Mouse (Mus musculus): Measurements from ENCODE around the gene Ate1. TPM values are rescaled to one million over a fixed set of nuclear protein-coding genes. Genes with fewer than 3 reads are reported as not detected.

Gene Ate1
- polyA plus RNA-seq, 1 experiment, result 9.8 TPM

DNA sequence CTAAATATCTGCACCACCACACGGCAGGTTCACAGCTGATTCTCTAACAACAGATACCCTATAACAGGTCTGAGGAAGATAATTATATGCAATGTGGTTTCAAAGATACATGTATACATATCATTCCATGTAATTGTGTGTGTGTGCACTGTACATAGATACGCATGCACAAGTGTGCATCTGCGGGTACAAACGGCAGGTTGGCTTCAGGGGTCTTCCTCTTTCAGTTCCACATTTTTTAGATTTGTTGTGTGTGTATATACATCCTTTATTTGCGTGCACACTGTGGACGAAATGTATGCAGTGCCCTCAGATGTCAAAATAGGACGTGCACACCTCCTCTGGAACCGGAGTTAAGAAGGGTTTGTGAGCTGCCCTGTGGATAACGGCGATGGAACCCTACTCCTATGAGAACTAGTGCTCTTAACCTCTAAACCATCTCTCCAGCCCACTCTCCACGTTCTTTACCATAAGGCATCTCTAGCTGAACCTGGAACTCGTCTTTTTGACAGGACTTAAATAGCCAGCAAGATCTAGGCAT, 27.5 kb upstream of the Ate1 start:
- Histone ChIP-seq H3ac (ENCODE audit: control insufficient read depth, insufficient read length) (peak overlapping the region; percentile 58), H3K4me2 (ENCODE audit: low read depth) (peak overlapping the region; percentile 16), H3K79me2 (ENCODE audit: control insufficient read depth, insufficient read depth) (peaks cover 37% of the 10 kb centered on the region), H3K36me3 (ENCODE audit: control insufficient read depth, insufficient read depth) (no peaks in the 10 kb centered on the region), H3K4me3 (peak overlapping the region; percentile 71), H3K27me3 (ENCODE audit: control insufficient read depth, insufficient read depth, insufficient read length) (no peaks in the 10 kb centered on the region)
- TF ChIP-seq MAX (IDR thresholded peaks at IDR 0.05; ENCODE audit: low read depth) (no peak), E2F4 (IDR thresholded peaks at IDR 0.05; ENCODE audit: insufficient read depth) (no peak), REST (IDR thresholded peaks at IDR 0.05; ENCODE audit: insufficient read depth, insufficient read length) (no peak)

DNA sequence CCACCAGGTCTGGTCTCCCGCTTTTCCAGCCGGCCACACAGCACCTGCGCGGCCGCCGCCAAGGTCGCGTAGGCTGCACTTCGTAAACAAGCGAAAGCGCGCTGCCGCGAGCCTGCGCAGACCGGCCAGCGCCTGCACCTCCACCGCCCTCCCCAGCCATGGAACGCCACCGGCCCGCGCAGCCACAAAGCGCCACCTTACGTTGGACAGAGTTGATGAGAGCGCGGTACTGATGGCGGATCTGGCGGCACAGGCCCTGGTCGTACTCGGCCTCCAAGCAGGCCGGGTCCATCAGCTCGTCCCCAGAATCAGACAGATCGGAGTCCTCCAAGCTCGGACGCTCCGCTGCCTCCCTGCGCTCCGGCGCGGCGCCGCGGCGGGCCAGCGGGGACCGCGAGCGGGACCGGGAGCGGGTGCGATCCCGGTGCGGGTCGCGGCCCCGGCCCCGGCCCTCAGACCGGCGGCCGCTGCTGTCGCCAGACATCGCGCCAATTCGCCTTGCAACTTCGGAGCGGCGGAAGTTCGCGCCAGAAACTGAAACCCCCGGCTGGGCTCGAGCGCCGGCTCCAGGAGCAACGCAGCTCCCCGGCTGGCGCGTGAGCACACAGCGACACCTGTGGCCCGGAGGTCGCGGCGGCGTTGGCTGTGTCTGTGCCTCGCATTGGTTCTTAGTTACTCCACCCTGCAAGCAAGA, 26.8 kb upstream of the Ate1 start:
- Histone ChIP-seq H3K4me2 (ENCODE audit: low read depth) (peak overlapping the region; percentile 98), H3ac (ENCODE audit: control insufficient read depth, insufficient read length) (peak overlapping the region; percentile 58), H3K79me2 (ENCODE audit: control insufficient read depth, insufficient read depth) (peaks cover 37% of the 10 kb centered on the region), H3K36me3 (ENCODE audit: control insufficient read depth, insufficient read depth) (no peaks in the 10 kb centered on the region), H3K27me3 (ENCODE audit: control insufficient read depth, insufficient read depth, insufficient read length) (no peaks in the 10 kb centered on the region), H3K4me3 (peak overlapping the region; percentile 71)
- TF ChIP-seq USF1 (IDR thresholded peaks at IDR 0.05; ENCODE audit: low read depth) (no peak), POLR2AphosphoS2 (IDR thresholded peaks at IDR 0.05; ENCODE audit: insufficient read length, low read depth) (peak; percentile 31), E2F4 (IDR thresholded peaks at IDR 0.05; ENCODE audit: insufficient read depth) (peak; percentile 64), MAX (IDR thresholded peaks at IDR 0.05; ENCODE audit: low read depth) (no peak), TCF12 (IDR thresholded peaks at IDR 0.05; ENCODE audit: insufficient read depth, poor library complexity, severe bottlenecking) (no peak), TCF3 (IDR thresholded peaks at IDR 0.05; ENCODE audit: insufficient read length, low read depth) (peak; percentile 2), REST (IDR thresholded peaks at IDR 0.05; ENCODE audit: insufficient read depth, insufficient read length) (peak; percentile 37), SRF (IDR thresholded peaks at IDR 0.05; ENCODE audit: control insufficient read depth, insufficient read length, low read depth) (peak; percentile 67), MYOG (IDR thresholded peaks at IDR 0.05; ENCODE audit: control insufficient read depth in 1 of 3, insufficient read depth in 1 of 3, insufficient read length in 2 of 3, low read depth in 2 of 3) (peak in 2 of 3 experiments; percentile 61 to 66), POLR2A (IDR thresholded peaks at IDR 0.05; ENCODE audit: insufficient read length, low read depth) (peak; percentile 80), MYOD1 (IDR thresholded peaks at IDR 0.05; ENCODE audit: control insufficient read depth in 1 of 3, insufficient read length in 2 of 3, low read depth in 2 of 3) (peak in 2 of 3 experiments; percentile 24 to 71), CEBPB (IDR thresholded peaks at IDR 0.05; ENCODE audit: insufficient read depth, poor library complexity, severe bottlenecking) (no peak)

DNA sequence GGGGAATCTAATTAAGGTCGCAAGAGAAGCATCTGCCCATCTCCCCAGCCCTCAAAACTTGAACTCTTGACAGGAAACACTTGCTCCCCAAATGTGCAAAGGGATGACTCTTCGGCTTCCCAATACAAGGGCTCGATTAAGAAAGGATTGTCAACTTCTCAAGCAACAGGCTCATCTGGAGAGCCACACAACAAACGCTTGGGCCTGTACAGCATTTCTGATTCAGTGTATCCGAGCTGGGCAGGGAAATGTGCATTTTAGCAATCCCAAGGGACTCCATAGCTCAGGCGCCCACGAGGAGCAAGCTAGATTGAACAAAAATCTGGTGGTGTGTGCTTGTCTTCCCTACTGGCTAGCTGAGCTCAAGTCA, 26.2 kb upstream of the Ate1 start:
- TF ChIP-seq USF1 (IDR thresholded peaks at IDR 0.05; ENCODE audit: low read depth) (no peak), MAX (IDR thresholded peaks at IDR 0.05; ENCODE audit: low read depth) (no peak), CEBPB (IDR thresholded peaks at IDR 0.05; ENCODE audit: insufficient read depth, poor library complexity, severe bottlenecking) (no peak), MYOG (IDR thresholded peaks at IDR 0.05; ENCODE audit: control insufficient read depth in 1 of 3, insufficient read depth in 1 of 3, insufficient read length in 2 of 3, low read depth in 2 of 3) (no peak), REST (IDR thresholded peaks at IDR 0.05; ENCODE audit: insufficient read depth, insufficient read length) (no peak), TCF12 (IDR thresholded peaks at IDR 0.05; ENCODE audit: insufficient read depth, poor library complexity, severe bottlenecking) (no peak), SRF (IDR thresholded peaks at IDR 0.05; ENCODE audit: control insufficient read depth, insufficient read length, low read depth) (no peak), POLR2A (IDR thresholded peaks at IDR 0.05; ENCODE audit: insufficient read length, low read depth) (no peak), TCF3 (IDR thresholded peaks at IDR 0.05; ENCODE audit: insufficient read length, low read depth) (no peak), POLR2AphosphoS2 (IDR thresholded peaks at IDR 0.05; ENCODE audit: insufficient read length, low read depth) (no peak)
- Histone ChIP-seq H3K4me3 (peak overlapping the region; percentile 71), H3K36me3 (ENCODE audit: control insufficient read depth, insufficient read depth) (no peaks in the 10 kb centered on the region)

DNA sequence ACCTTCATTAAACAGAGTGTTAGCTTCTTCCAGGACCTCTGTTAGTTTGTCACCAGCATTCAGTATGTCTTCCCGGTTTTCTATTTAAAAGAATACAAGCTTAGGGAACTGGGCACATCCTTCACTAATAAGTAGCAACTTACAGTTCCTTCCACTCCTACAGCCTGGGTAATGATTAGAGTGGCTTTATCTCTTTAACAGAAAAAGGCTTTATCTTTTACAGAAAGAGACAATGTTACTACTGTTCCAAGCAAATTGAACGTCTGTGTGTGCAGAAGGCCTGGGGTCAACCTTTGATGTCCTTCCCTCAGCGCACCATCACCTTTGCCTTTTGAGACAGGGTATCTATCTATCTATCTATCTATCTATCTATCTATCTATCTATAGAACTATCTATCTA, 25.7 kb upstream of the Ate1 start:
- Histone ChIP-seq H3K79me2 (ENCODE audit: control insufficient read depth, insufficient read depth) (peaks cover 37% of the 10 kb centered on the region), H3K4me3 (peak overlapping the region; percentile 71), H3K36me3 (ENCODE audit: control insufficient read depth, insufficient read depth) (no peaks in the 10 kb centered on the region), H3K4me2 (ENCODE audit: low read depth) (peak overlapping the region; percentile 98), H3ac (ENCODE audit: control insufficient read depth, insufficient read length) (peak overlapping the region; percentile 58), H3K27me3 (ENCODE audit: control insufficient read depth, insufficient read depth, insufficient read length) (no peaks in the 10 kb centered on the region)
- no peak for TF ChIP-seq E2F4 (IDR thresholded peaks at IDR 0.05; ENCODE audit: insufficient read depth)
- TF ChIP-seq CEBPB (IDR thresholded peaks at IDR 0.05; ENCODE audit: insufficient read depth, poor library complexity, severe bottlenecking), result no peak
- TF ChIP-seq MAX (IDR thresholded peaks at IDR 0.05; ENCODE audit: low read depth), result no peak
- no peak for TF ChIP-seq TCF3 (IDR thresholded peaks at IDR 0.05; ENCODE audit: insufficient read length, low read depth)
- no peak for TF ChIP-seq MYOD1 (IDR thresholded peaks at IDR 0.05; ENCODE audit: control insufficient read depth in 1 of 3, insufficient read length in 2 of 3, low read depth in 2 of 3)
- TF ChIP-seq USF1 (IDR thresholded peaks at IDR 0.05; ENCODE audit: low read depth), result no peak
- TF ChIP-seq SRF (IDR thresholded peaks at IDR 0.05; ENCODE audit: control insufficient read depth, insufficient read length, low read depth), result no peak
- TF ChIP-seq POLR2A (IDR thresholded peaks at IDR 0.05; ENCODE audit: insufficient read length, low read depth), result no peak
- TF ChIP-seq POLR2AphosphoS2 (IDR thresholded peaks at IDR 0.05; ENCODE audit: insufficient read length, low read depth), result no peak
- no peak for TF ChIP-seq MYOG (IDR thresholded peaks at IDR 0.05; ENCODE audit: control insufficient read depth in 1 of 3, insufficient read depth in 1 of 3, insufficient read length in 2 of 3, low read depth in 2 of 3)
- TF ChIP-seq REST (IDR thresholded peaks at IDR 0.05; ENCODE audit: insufficient read depth, insufficient read length), result no peak

More for the DNA sequence above, 26.2 kb upstream of the Ate1 start:
- H3K79me2 ChIP-seq (ENCODE audit: control insufficient read depth, insufficient read depth), result peaks cover 37% of the 10 kb centered on the region
- H3K4me2 ChIP-seq (ENCODE audit: low read depth), result peak overlapping the region; percentile 98
- peak overlapping the region; percentile 58 for H3ac ChIP-seq (ENCODE audit: control insufficient read depth, insufficient read length)
- H3K27me3 ChIP-seq (ENCODE audit: control insufficient read depth, insufficient read depth, insufficient read length), result no peaks in the 10 kb centered on the region
